Mouse (Mus musculus) cerebellum, postnatal 10 days (tissue): ENCODE data around the gene Eif3d.

Source experiments
- DNase-seq, 2 experiments: peaks; one replicate each; pipeline ENCODE4 v3.0.0; 2021; ENCODE audit warnings: mixed read lengths in 2 of 2

The Eif3d gene

DNA sequence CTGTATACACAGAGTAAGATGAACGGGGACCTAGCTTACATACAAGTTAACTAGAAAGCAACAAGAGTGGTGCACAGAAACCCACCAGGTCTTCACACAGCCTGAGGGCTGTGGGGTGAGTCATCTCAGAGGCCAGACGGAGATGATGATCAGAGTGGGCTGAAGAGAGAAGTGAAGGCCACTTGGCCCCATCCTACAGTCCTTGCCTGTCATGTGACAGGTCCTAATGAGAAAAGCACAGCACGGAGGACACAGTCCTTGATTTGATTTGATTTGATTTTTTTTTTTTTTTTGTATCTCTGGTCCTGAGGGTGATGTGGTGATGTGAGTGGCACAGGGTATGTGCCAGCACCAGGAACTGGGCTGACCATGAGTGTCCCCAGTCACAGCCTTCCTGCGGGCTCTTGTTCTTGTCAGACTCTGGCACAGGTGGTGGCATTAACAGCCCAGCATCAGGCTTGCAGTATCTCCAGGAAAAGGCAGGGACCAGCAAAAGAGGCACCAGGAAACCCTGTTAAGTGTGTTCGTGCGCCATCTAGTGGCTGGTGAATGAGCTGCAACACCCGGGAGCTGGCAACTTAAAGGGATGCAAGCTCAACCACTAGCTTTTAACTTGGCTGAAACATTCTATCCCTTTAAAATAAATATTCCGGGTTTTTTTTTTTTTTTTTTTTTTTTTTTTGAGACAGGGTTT is 53.6 kb downstream of the Eif3d start:
- peak; percentile 94 to 97 for DNase-seq

- DNase-seq = no peak
Measured at GRCm38 (mm10) chr15:77915287-77915686, 55.3 kb downstream of the Eif3d start.

GRCm38 (mm10) chr15:77914507-77914906 is 56.1 kb downstream of the Eif3d start:
- no peak for DNase-seq

- no peak for DNase-seq
Measured at GRCm38 (mm10) chr15:77913054-77913453, 57.6 kb downstream of the Eif3d start.

DNA sequence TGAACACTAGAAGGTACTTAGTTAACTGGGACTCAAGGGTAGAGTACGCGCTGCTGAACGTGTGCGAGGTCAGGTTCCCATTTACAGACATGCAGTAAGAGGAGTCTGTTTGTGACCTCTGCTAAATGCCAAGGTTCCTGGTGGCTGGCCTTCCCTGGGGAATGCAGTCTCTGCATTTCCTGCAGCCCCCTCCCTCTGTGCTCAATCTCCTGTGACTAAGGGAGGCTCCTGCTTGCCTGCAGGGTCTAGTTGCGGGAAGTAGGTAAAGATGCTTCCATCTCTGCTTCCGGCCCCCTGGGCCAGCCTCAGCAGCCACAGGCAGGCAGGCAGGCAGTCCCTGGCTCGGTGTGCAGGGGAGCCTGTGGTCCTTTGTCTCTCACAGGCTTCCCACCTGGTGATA is 58.0 kb downstream of the Eif3d start:
- DNase-seq = no peak

DNA sequence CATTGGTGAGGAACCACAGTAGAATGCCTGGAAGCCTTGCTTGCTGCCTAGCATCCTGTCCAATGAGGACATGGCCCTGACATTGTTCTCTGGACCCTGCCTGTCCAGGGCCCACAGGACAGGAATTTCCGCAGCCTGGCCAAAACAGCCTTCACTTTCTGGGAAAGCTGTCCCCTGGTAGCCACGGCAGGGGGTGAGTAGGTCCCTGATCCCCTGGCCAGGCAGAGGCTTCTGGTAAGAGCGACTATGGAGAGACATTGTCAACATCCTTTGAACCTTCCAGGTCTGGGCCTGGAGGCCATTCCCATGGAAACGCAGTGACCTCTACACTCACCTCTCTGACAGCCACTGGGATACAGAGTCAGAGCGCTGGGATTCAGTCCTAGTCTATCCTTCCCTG is 58.6 kb downstream of the Eif3d start:
- DNase-seq = no peak

DNA sequence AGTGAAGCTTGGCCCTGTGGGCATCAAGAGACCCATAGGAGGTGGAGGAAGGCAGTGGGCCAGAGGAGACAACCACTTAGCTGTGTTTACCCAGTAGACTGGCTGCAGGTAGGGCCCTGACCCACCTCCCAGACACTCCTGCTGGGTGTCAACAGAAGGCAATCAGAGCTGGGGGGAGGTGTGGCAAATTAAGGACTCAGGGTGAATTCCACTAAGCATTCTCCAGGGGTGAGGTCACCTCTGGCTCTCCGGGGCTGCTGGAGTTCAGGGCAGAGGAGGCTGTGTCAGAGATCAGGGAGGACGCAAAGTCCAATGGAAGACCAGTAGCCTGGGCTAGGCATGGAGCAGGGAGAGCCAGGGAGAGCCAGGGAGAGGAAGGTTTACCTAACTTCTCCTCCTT is 59.5 kb downstream of the Eif3d start:
- DNase-seq = no peak
